Mouse (Mus musculus): ENCODE measurements around the gene Adcy9.

DNA sequence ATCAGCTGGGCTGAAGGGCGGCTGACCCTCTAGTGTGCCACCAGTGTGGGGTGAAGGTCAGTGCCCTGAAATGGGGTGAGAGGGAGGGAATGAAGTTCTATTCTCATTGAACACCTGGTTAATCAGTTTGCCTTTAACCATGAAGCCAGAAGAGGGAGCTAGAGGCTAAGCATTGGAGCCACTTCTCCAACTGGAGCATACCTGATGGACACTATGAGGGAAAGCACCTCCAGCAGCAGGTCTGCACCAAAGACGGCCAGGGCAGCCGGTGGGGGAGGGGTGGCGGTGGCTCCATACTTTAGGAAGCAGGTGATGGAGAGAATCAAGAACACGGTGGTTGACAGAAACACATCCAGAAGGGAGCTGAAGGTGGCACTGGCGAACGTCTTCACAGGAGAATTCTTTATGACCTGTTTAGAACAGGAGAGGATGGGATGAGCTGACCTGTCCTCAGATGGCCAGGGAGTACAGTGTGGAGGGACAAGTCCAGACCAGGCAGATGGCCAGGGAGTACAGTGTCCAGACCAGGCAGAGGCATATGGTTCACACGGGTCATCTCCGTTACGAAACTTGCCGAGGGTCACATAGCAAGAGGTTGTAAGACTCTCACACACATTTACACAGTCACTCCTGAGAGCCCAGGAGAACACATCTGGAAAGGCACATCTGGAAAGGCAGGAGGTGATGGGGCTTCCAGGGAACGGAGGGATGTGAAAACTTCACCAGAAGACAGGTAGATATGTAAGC, 115.9 kb downstream of the Adcy9 start:
- TF ChIP-seq POLR2A (IDR thresholded peaks at IDR 0.05; ENCODE audit: low read depth, low read length) (no peak), CTCF (IDR thresholded peaks at IDR 0.05; ENCODE audit: extremely low read depth, insufficient read length, insufficient replicate concordance, low read depth, low read length) (peak; percentile 33; the same call in 1 of the 2 replicates)

Measured in small intestine, adult 2 months (tissue).